Mouse (Mus musculus) lung, postnatal 0 days (tissue): ENCODE data around the gene Jun. TPM values are rescaled to one million over a fixed set of nuclear protein-coding genes. Genes with fewer than 3 reads are reported as not detected.

Source experiments
- ATAC-seq: fragments of 200-750 bp; cut with Nextera tagmentation; 2 replicates; pipeline ENCODE4 v1.8.0; 2017; ENCODE audit warnings: moderate library complexity
- DNase-seq: peaks from one replicate; pipeline ENCODE4 v3.0.0-alpha.2; 2016; ENCODE audit warnings: low spot score
- H3K27ac ChIP-seq: fragments of 300-500 bp; sonication (generic); 2 replicates; pipeline ENCODE4 v1.5.1; 2014; ENCODE audit warnings: antibody characterized with exemption, mild to moderate bottlenecking, low read length, mixed read lengths
- H3K27me3 ChIP-seq: fragments of 300-500 bp; sonication (generic); replicated peaks from 2 replicates; pipeline ENCODE4 v1.6.1; 2014; ENCODE audit warnings: low read length, mixed read lengths; ENCODE audit not compliant: insufficient read depth
- H3K36me3 ChIP-seq: fragments of 300-500 bp; sonication (generic); 2 replicates; pipeline ENCODE4 v1.6.1; 2014; ENCODE audit warnings: low read length, mixed read lengths; ENCODE audit not compliant: insufficient read depth
- H3K4me1 ChIP-seq: fragments of 300-500 bp; sonication (generic); 2 replicates; pipeline ENCODE4 v1.6.1; 2014; ENCODE audit warnings: antibody characterized with exemption, low read depth, low read length, mixed read lengths; ENCODE audit not compliant: insufficient read depth
- H3K4me2 ChIP-seq: fragments of 300-500 bp; sonication (generic); replicated peaks from 2 replicates; pipeline ENCODE4 v1.6.1; 2014; ENCODE audit warnings: low read depth, mild to moderate bottlenecking, low read length, moderate library complexity, mixed read lengths
- H3K4me3 ChIP-seq: fragments of 300-500 bp; sonication (generic); 2 replicates; pipeline ENCODE4 v1.5.1; 2014; ENCODE audit warnings: low read depth, low read length
- H3K9ac ChIP-seq: fragments of 300-500 bp; sonication (generic); replicated peaks from 2 replicates; pipeline ENCODE4 v1.6.1; 2014; ENCODE audit warnings: low read depth, mild to moderate bottlenecking
- H3K9me3 ChIP-seq: fragments of 300-500 bp; sonication (generic); 2 replicates; pipeline ENCODE4 v1.6.1; 2016; ENCODE audit warnings: low read length, mixed read lengths
- CTCF ChIP-seq: IDR thresholded peaks from 2 replicates; pipeline ENCODE4 v1.5.1; 2016; ENCODE audit warnings: antibody characterized with exemption, mild to moderate bottlenecking
- EP300 ChIP-seq: IDR thresholded peaks from 2 replicates; pipeline ENCODE4 v1.6.1; 2016; ENCODE audit warnings: antibody characterized with exemption, mild to moderate bottlenecking, control low read depth
- WGBS: fragments of 180-500 bp; shearing (Covaris S2); extraction: QIAGEN DNeasy Blood & Tissue Kit; methylation state at CpG from one replicate; pipeline ENCODE4 v1.1.7; 2014; 5-methylcytosine and 5-hydroxymethylcytosine counted together
- polyA plus RNA-seq: library from polyadenylated mRNA; unstranded; fragments of >200 nt; fragmentation: Nextera tagmentation; extraction: Ambion mirVana; gene quantifications from 2 replicates; pipeline ENCODE4 v1.2.1, GENCODE M21; 2015

The Jun gene
- polyA plus RNA-seq, 1 experiment from 2014 or later, result 145 TPM

DNA sequence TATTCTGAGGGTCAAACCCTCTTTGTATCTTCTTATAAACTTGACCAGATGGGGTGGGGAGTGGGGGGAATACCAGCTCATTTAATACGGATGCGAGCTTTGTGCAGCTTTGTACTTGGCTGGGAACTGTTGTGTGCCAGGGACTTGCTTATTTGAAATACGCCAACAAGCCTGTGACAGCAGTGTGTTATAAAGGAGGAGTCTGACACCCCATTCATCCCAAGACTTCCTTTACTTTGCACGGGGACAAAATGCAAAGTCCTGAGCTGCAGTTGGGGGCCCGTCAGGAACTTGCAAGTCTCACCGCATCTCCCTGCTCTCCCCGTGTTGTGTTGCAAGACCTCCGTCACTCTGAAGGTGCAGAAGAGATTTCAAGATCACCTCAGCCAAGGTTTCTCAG is 26.6 kb upstream of the Jun start:
- H3K9me3 ChIP-seq, result no peaks in the 10 kb centered on the region
- no peak overlapping the region for H3K4me2 ChIP-seq
- H3K36me3 ChIP-seq, result no peaks in the 10 kb centered on the region
- peak; percentile 46 for DNase-seq
- H3K27ac ChIP-seq, result no peak overlapping the region
- H3K4me3 ChIP-seq, result no peak overlapping the region
- H3K27me3 ChIP-seq, result no peaks in the 10 kb centered on the region
- H3K4me1 ChIP-seq, result peaks cover 28% of the 10 kb centered on the region; the same call in 1 of the 2 replicates
- ATAC-seq, result no peak
- 26% methylated on average over 8 of the region's 8 CpGs for WGBS
- H3K9ac ChIP-seq, result no peak overlapping the region
- TF ChIP-seq EP300 (no peak), CTCF (no peak)

DNA sequence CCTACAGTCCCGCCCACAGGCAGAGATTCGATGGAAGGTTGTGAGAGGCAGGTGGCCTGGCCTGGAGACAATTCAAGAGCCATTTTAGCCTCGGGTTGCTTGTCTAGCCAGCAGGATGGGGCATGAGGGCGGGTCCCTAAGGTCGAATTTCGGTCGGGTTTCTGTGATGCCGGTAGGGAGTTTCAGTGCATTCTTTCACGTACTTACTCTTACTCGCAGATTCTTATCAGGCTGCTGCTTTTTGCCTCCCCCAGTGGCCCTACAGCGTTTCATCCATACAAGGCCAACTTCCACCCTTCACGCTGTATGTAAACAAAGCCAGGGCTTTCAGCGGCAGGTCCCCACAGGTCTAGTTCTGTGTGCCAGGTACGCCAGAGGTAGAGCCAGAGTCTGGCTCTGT is 24.3 kb upstream of the Jun start:
- DNase-seq (peak; percentile 59), ATAC-seq (peak; percentile 20)
- Histone ChIP-seq H3K9me3 (no peaks in the 10 kb centered on the region), H3K27me3 (no peaks in the 10 kb centered on the region), H3K4me1 (peaks cover 7% of the 10 kb centered on the region; the same call in 1 of the 2 replicates), H3K27ac (peak overlapping the region; percentile 79), H3K4me2 (peak overlapping the region; percentile 47; the same call in 1 of the 2 replicates), H3K36me3 (no peaks in the 10 kb centered on the region), H3K4me3 (no peak overlapping the region), H3K9ac (no peak overlapping the region)
- WGBS, result 38% methylated on average over 14 of the region's 14 CpGs
- TF ChIP-seq CTCF, result peak; percentile 7; the same call in 1 of the 2 replicates
- TF ChIP-seq EP300, result 0 out of 2 replicates have a peak, but pooled peaks have one; percentile 16

DNA sequence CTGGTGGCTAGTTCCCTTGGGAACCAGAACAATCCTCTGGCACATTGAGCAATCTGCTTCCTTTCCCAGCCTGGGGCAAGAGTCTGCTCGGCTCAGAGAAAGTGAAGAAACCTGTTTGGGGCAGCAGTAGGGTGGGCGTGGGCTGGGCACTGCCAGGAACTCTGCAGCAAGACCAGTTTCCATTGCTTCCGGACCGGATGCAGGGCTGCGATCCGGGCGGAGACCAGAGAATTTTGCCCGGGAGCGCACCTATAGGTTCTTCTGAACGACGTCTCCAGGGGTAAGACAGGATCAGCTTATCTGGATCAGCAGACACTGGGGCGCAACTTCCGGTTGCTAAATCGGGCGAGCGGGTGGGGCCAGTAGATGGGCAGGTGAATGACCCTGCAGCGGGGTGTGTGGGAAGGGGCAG is 23.6 kb upstream of the Jun start:
- Histone ChIP-seq H3K27ac (peak overlapping the region; percentile 79), H3K4me3 (no peak overlapping the region)

DNA sequence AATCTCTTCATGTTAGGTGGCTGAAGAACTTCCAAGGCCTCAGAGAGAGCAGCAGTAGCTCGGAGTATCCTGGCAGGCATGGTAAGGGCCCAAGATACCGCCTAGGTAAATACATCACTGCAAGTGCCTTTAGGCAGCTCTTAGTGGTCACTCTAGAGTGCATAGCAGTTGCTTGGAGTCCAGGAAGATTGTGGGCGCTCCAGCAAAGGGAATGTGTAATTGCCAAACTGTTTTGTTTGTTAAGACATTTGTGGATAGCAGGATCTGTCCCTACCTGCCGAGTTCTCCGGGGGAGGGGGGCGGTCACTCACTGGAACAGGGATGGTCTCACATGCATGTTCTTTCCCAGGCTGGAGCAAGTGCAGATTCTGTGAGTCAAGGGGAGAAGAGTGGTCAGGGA is 22.3 kb upstream of the Jun start:
- H3K27me3 ChIP-seq, result no peaks in the 10 kb centered on the region
- no peak overlapping the region for H3K4me3 ChIP-seq
- peaks cover 4% of the 10 kb centered on the region; the same call in 1 of the 2 replicates for H3K4me1 ChIP-seq
- TF ChIP-seq EP300 (peak; percentile 75), CTCF (no peak)
- DNase-seq (peak; percentile 81), ATAC-seq (peak; percentile 82)
- H3K36me3 ChIP-seq, result no peaks in the 10 kb centered on the region
- WGBS, result 67% methylated on average over 6 of the region's 6 CpGs
- no peak overlapping the region for H3K9ac ChIP-seq
- no peaks in the 10 kb centered on the region for H3K9me3 ChIP-seq
- H3K27ac ChIP-seq, result peak overlapping the region; percentile 79
- no peak overlapping the region for H3K4me2 ChIP-seq

More for the DNA sequence above, 23.6 kb upstream of the Jun start:
- H3K9me3 ChIP-seq, result no peaks in the 10 kb centered on the region
- TF ChIP-seq EP300 (peak; percentile 25; the same call in 1 of the 2 replicates), CTCF (no peak)
- peak; percentile 87 for DNase-seq
- WGBS, result 53% methylated on average over 17 of the region's 17 CpGs
- H3K36me3 ChIP-seq, result no peaks in the 10 kb centered on the region
- H3K4me1 ChIP-seq, result peaks cover 4% of the 10 kb centered on the region; the same call in 1 of the 2 replicates
- H3K27me3 ChIP-seq, result no peaks in the 10 kb centered on the region
- H3K4me2 ChIP-seq, result peak overlapping the region; percentile 47
- ATAC-seq, result peak; percentile 77
- H3K9ac ChIP-seq, result no peak overlapping the region

DNA sequence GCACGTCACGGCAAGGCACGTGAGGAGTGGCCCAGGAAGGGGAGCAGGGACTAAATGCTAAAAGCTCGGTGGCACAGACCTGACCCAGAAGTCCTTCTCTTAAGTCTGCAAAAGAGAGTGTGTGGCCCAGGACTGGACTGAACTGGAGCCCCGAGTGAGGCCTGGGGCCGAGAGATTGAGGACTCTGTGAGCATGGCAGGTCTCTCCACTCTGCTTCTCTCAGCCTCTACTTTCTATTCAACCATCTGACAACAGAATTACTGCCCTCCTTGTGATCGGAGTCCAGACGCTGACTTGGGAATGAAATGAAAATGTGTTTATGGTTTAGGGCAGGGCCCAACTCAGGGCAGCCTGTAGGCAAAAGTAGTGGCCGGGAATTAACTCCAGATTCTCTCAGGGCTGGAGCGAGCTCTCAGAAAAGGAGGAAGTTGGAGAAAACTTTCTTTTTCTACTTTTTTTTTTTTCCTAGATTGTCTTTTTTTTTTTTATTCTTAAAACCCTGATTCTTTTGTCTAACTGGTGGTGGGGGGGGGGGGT is 21.3 kb upstream of the Jun start:
- H3K27me3 ChIP-seq, result no peaks in the 10 kb centered on the region
- no peak for DNase-seq
- no peak overlapping the region for H3K4me3 ChIP-seq
- H3K4me1 ChIP-seq, result peaks cover 4% of the 10 kb centered on the region; the same call in 1 of the 2 replicates
- no peak for ATAC-seq
- no peak overlapping the region for H3K9ac ChIP-seq
- 66% methylated on average over 10 of the region's 10 CpGs for WGBS
- H3K36me3 ChIP-seq, result no peaks in the 10 kb centered on the region
- no peak overlapping the region for H3K27ac ChIP-seq
- H3K9me3 ChIP-seq, result no peaks in the 10 kb centered on the region
- no peak for TF ChIP-seq CTCF
- TF ChIP-seq EP300, result no peak
- no peak overlapping the region for H3K4me2 ChIP-seq

DNA sequence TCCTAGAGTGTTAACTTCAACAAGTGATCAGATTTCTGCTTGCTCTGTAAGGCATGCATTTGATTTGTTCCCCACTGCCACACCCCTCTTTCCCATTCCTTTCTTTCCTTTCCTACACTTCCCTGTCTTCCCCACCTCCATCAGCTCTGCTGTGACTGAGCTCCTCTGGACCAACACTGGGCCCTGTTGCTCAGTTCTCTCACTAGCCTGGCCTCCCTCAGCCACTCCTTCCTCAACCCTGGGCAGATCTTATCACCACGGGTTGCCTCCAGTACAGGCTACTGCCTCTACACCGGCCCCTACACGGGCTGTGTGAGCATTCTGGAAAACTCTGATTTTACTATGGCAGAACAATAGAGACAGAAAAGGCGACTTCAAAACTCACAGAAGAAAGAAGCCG is 18.4 kb upstream of the Jun start:
- H3K27ac ChIP-seq, result no peak overlapping the region
- no peaks in the 10 kb centered on the region for H3K9me3 ChIP-seq
- peaks cover 4% of the 10 kb centered on the region; the same call in 1 of the 2 replicates for H3K4me1 ChIP-seq
- H3K9ac ChIP-seq, result no peak overlapping the region
- H3K27me3 ChIP-seq, result no peaks in the 10 kb centered on the region
- no peak overlapping the region for H3K4me2 ChIP-seq
- TF ChIP-seq CTCF, result no peak
- no peak for TF ChIP-seq EP300
- no peaks in the 10 kb centered on the region for H3K36me3 ChIP-seq
- H3K4me3 ChIP-seq, result no peak overlapping the region
- DNase-seq (no peak), ATAC-seq (no peak)
- WGBS, result 58% methylated on average over 5 of the region's 5 CpGs
